Mouse (Mus musculus) liver, adult 2 months (tissue): ENCODE measurements around the gene Serpina11. TPM values are rescaled to one million over a fixed set of nuclear protein-coding genes. Genes with fewer than 3 reads are reported as not detected.
A peak's percentile ranks its signal among the peaks of the same experiment; 100 is the strongest.

ENCODE experiments used
- DNase-seq: peaks from one replicate; pipeline ENCODE4 v3.0.0-alpha.2; 2011; ENCODE audit warnings: low read depth, low spot score; ENCODE audit errors: extremely low read depth
- H3K27ac ChIP-seq: fragments of 200-500 bp; replicated peaks from 2 replicates; pipeline ENCODE4 v1.5.1; 2012; ENCODE audit warnings: low read depth, mild to moderate bottlenecking, control low read depth, inconsistent platforms, low read length; ENCODE audit not compliant: insufficient read depth
- H3K27me3 ChIP-seq: fragments of 200-500 bp; 2 replicates; pipeline ENCODE4 v1.6.1; 2012; ENCODE audit warnings: mild to moderate bottlenecking, moderate library complexity, low read length, inconsistent platforms; ENCODE audit not compliant: control insufficient read depth, insufficient read depth
- H3K36me3 ChIP-seq: fragments of 200-500 bp; 2 replicates; pipeline ENCODE4 v1.6.1; 2012; ENCODE audit warnings: low read length, inconsistent platforms; ENCODE audit not compliant: control insufficient read depth, insufficient read depth
- H3K4me1 ChIP-seq: fragments of 200-500 bp; 2 replicates; pipeline ENCODE4 v1.6.1; 2011; ENCODE audit warnings: low read length; ENCODE audit not compliant: control insufficient read depth, insufficient read depth
- H3K4me3 ChIP-seq: fragments of 200-500 bp; 2 replicates; pipeline ENCODE4 v1.5.1; 2011; ENCODE audit warnings: low read depth, mild to moderate bottlenecking, control low read depth, low read length, moderate library complexity; ENCODE audit not compliant: insufficient read depth
- H3K79me2 ChIP-seq: fragments of 200-500 bp; 2 replicates; pipeline ENCODE4 v1.6.1; 2012; ENCODE audit warnings: inconsistent platforms, mild to moderate bottlenecking, low read length, moderate library complexity; ENCODE audit not compliant: control insufficient read depth, insufficient read depth
- H3K9ac ChIP-seq: fragments of 200-500 bp; 2 replicates; pipeline ENCODE4 v1.6.1; 2012; ENCODE audit warnings: low read depth, mild to moderate bottlenecking, control low read depth, inconsistent platforms, low read length
- CTCF ChIP-seq: fragments of 200-500 bp; IDR thresholded peaks from 2 replicates; pipeline ENCODE4 v1.5.1; 2011; ENCODE audit warnings: low read depth, low read length, control low read depth
- POLR2A ChIP-seq: fragments of 200-500 bp; IDR thresholded peaks from 2 replicates; pipeline ENCODE4 v1.6.1; 2011; ENCODE audit warnings: low read length, control low read depth; ENCODE audit not compliant: insufficient read depth; ENCODE audit errors: extremely low read depth
- WGBS: fragments of 180-500 bp; shearing (Covaris S2); methylation state at CpG from one replicate; pipeline ENCODE4 v1.1.7; 2018; 5-methylcytosine and 5-hydroxymethylcytosine counted together
- polyA plus RNA-seq: library from polyadenylated mRNA; depleted of rRNA; stranded (reverse); fragments of >200 nt; gene quantifications from 2 replicates; pipeline ENCODE4 v1.2.3, GENCODE M21; 2012
- total RNA-seq: library from RNA; depleted of rRNA; stranded (reverse); fragments of >200 nt; gene quantifications from 2 replicates; pipeline ENCODE4 v1.2.3, GENCODE M21; 2014

The Serpina11 gene
- total and polyA plus RNA-seq, 2 experiments: 47.7 to 107 TPM

DNA sequence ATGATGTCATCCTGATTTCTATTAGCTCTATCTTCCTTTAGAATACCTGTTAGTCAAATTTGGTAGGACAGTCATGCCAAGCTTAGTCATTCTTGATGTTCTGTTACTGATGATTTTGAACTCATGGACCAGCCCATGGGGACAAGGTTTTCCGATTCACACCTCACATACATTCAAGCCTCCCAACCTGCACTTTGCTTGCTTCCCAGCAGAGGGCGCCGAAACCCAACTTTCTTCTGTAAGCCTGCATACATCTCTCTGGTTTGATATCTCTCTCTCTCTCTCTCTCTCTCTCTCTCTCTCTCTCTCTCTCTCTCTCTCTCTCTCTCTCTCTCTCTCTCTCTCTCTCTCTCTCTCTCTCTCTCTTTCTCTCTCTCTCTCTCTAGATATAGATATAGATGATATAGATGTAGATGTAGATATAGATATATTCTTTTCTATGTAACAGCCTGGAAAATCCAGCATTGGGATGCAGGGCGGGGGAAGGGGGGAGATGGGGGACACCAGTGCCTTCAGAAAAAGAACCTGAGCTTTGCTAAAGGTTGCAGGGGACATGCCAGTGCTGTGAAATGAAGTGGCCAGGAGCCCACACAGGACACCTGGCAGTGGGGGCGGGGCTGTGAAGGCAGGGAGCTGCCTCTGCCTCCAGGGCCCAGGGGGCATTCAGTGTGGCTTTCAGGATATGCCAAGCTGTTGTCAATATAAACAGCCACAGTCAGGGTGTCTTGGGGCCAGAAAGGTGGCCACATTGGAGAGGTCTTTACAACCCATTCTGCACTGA is 5.7 kb upstream of the Serpina11 start:
- 42% methylated on average over 5 of the region's 5 CpGs for WGBS
- no peak overlapping the region for H3K4me3 ChIP-seq

GRCm38 (mm10) chr12:103992945-103993344 is 3.2 kb upstream of the Serpina11 start:
- H3K36me3 ChIP-seq: no peaks in the 10 kb centered on the region
- peak overlapping the region; percentile 45 for H3K9ac ChIP-seq
- no peak overlapping the region for H3K4me3 ChIP-seq
- no peak for TF ChIP-seq CTCF
- no peak for TF ChIP-seq POLR2A
- H3K27ac ChIP-seq: peak overlapping the region; percentile 92
- H3K4me1 ChIP-seq: peaks cover 46% of the 10 kb centered on the region
- no peaks in the 10 kb centered on the region for H3K27me3 ChIP-seq
- peak; percentile 55 for DNase-seq
- WGBS: 15% methylated on average over 7 of the region's 7 CpGs
- H3K79me2 ChIP-seq: no peaks in the 10 kb centered on the region

More for the DNA sequence above, 5.7 kb upstream of the Serpina11 start:
- Histone ChIP-seq H3K27me3 (no peaks in the 10 kb centered on the region), H3K36me3 (no peaks in the 10 kb centered on the region), H3K9ac (peak overlapping the region; percentile 49), H3K4me1 (peaks cover 34% of the 10 kb centered on the region), H3K27ac (peak overlapping the region; percentile 83), H3K79me2 (no peaks in the 10 kb centered on the region)
- no peak for TF ChIP-seq POLR2A
- TF ChIP-seq CTCF: peak; percentile 81
- DNase-seq: peak; percentile 54

- no peak for DNase-seq
- H3K9ac ChIP-seq: peak overlapping the region; percentile 21; the same call in 1 of the 2 replicates
- no peaks in the 10 kb centered on the region; the same call in 1 of the 2 replicates for H3K79me2 ChIP-seq
- TF ChIP-seq POLR2A: no peak
- TF ChIP-seq CTCF: no peak
- no peaks in the 10 kb centered on the region for H3K27me3 ChIP-seq
- peak overlapping the region; percentile 74 for H3K27ac ChIP-seq
- no peaks in the 10 kb centered on the region for H3K36me3 ChIP-seq
- H3K4me3 ChIP-seq: no peak overlapping the region
- peaks cover 55% of the 10 kb centered on the region for H3K4me1 ChIP-seq
- WGBS: 25% methylated on average over 2 of the region's 2 CpGs
Measured at GRCm38 (mm10) chr12:103989514-103989767, 316 bp downstream of the Serpina11 start.

GRCm38 (mm10) chr12:103988754-103989513 is 823 bp downstream of the Serpina11 start:
- peak overlapping the region; percentile 97 for H3K27ac ChIP-seq
- peak; percentile 99 for DNase-seq
- WGBS: 14% methylated on average over 14 of the region's 14 CpGs

DNA sequence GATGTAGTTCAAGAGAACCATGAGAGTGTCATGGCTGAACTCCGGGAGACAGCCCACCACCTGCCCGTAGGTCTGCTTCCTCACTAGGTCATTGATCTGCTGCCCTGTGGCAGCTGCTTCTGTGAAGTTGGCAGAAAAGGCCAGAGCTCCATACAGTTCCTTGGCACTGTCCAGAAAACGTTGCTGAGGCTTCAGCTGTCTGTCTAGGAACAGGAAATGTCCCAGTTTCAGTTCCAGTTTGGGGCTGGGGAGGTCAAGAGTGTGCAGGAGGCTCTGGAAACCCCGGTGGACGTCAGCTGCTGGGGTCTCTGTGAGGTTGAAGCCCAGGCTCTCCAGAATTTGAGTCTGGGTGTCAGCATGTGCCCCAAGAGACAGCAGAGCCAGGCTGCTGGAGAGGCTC is 3.9 kb downstream of the Serpina11 start:
- no peaks in the 10 kb centered on the region; the same call in 1 of the 2 replicates for H3K79me2 ChIP-seq
- H3K4me3 ChIP-seq: no peak overlapping the region
- H3K27me3 ChIP-seq: no peaks in the 10 kb centered on the region
- TF ChIP-seq CTCF (no peak), POLR2A (no peak)
- peak overlapping the region; percentile 54; the same call in 1 of the 2 replicates for H3K9ac ChIP-seq
- DNase-seq: peak; percentile 50
- WGBS: 5% methylated on average over 5 of the region's 5 CpGs
- peaks cover 38% of the 10 kb centered on the region for H3K4me1 ChIP-seq
- peaks cover 12% of the 10 kb centered on the region; the same call in 1 of the 2 replicates for H3K36me3 ChIP-seq
- peak overlapping the region; percentile 64 for H3K27ac ChIP-seq

More at GRCm38 (mm10) chr12:103988754-103989513, 823 bp downstream of the Serpina11 start:
- no peaks in the 10 kb centered on the region for H3K27me3 ChIP-seq
- H3K79me2 ChIP-seq: no peaks in the 10 kb centered on the region; the same call in 1 of the 2 replicates
- H3K4me3 ChIP-seq: no peak overlapping the region
- peaks cover 3% of the 10 kb centered on the region; the same call in 1 of the 2 replicates for H3K36me3 ChIP-seq
- peaks cover 56% of the 10 kb centered on the region for H3K4me1 ChIP-seq
- H3K9ac ChIP-seq: peak overlapping the region; percentile 66; the same call in 1 of the 2 replicates
- TF ChIP-seq CTCF (no peak), POLR2A (no peak)

DNA sequence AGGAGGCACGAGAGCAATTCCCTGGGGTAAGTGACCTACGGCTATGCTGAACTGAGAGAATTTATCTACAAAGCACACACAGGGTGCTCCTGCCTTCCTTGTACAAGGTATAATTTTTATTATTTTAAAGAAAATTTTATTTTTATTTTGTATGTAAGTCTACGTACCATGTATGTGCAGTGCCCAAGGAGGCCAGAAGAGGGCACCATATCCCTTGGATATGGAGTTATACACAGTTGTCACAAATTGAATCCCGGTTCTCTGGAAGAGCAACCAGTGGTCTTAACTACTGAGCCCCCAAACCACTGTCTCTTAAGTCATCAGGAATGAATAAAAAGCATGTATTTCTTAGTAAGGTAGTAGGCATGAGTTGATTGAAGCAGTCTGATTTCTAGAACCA is 4.8 kb downstream of the Serpina11 start:
- Histone ChIP-seq H3K4me1 (peaks cover 30% of the 10 kb centered on the region), H3K36me3 (peaks cover 12% of the 10 kb centered on the region; the same call in 1 of the 2 replicates), H3K79me2 (no peaks in the 10 kb centered on the region; the same call in 1 of the 2 replicates), H3K27ac (no peak overlapping the region), H3K4me3 (no peak overlapping the region), H3K27me3 (no peaks in the 10 kb centered on the region), H3K9ac (peak overlapping the region; percentile 54; the same call in 1 of the 2 replicates)
- TF ChIP-seq CTCF (peak; percentile 33), POLR2A (no peak)
- 47% methylated on average over 4 of the region's 4 CpGs for WGBS
- DNase-seq: peak; percentile 68
